ENCODE assay signal across 10 mouse cellular contexts in the genomic region with DNA sequence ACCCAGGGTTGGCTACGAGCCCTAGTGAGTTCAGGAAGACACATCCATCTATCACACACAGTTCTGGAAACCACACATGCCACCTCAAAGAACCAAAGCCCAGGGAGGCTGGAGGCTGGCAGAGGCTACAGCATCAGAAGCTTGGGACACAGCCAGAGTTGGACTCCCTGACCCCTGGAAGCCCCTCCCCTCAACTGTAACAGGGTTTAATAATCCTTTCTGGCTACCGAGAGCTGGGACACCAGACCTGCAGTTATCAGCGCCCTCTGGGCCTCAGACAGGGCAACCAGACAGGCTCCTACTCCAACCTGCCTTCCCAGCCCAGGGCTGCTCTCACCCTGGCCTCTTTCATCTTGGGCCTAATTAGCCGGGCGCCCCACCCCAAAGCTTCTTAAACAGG. TPM values are rescaled to one million over a fixed set of nuclear protein-coding genes. Genes with fewer than 3 reads are reported as not detected.
DNase-seq lines count a peak whose midpoint lies in the region; ATAC-seq and TF ChIP-seq lines count a peak whose summit lies in the region.
"Had no signal": no experiment of that assay in that cellular context is flagged by ENCODE, and none has a peak within 500 bp of the region (broad histone marks: within the 10 kb centered on the region; RNA-seq: fewer than 3 reads in every experiment).

No protein-coding gene starts in this region.

- peaks cover 37% of the 10 kb centered on the region for H3K4me1 ChIP-seq in thymus, adult 2 months (replicated peaks; ENCODE audit: control insufficient read depth, insufficient read depth, low read length)
- H3K4me1 ChIP-seq in stomach, embryonic 16.5 days (ENCODE audit: control insufficient read depth, insufficient read depth, low read length) = peaks cover 15% of the 10 kb centered on the region; the same call in 1 of the 2 replicates

- H3K9ac ChIP-seq in stomach, embryonic 16.5 days (ENCODE audit: low read length) = peak overlapping the region; percentile 83

- DNase-seq in cerebellum, adult 9-10 months = peak; percentile 44
- no peak for DNase-seq in cerebellum, postnatal 4 days (ENCODE audit: low spot score in 2 of 2)
- DNase-seq in thymus, postnatal 0 days (ENCODE audit: low spot score) = peak; percentile 4
- no peak for DNase-seq in thymus, adult 2 months
- peak; percentile 75 to 86 for DNase-seq in kidney, postnatal 25 days
- no peak for DNase-seq in embryo, embryonic 9.5 days (ENCODE audit: extremely low spot score)
- DNase-seq in gastrocnemius, postnatal 14 days = no peak
- DNase-seq: adrenal gland, postnatal 14 days had no signal

- no peak for TF ChIP-seq POLR2A in thymus, adult 2 months (IDR thresholded peaks at IDR 0.05; ENCODE audit: control insufficient read depth, extremely low read depth, insufficient read depth, low read length, poor library complexity)

- no peaks in the 10 kb centered on the region; the same call in 1 of the 2 replicates for H3K36me3 ChIP-seq in thymus, adult 2 months (ENCODE audit: control insufficient read depth, insufficient read depth, low read length)
- 0 out of 2 replicates have a peak, but pooled peaks cover 5% of the 10 kb centered on the region for H3K36me3 ChIP-seq in stomach, embryonic 16.5 days (ENCODE audit: control insufficient read depth, insufficient read depth, low read length)

- no peak for TF ChIP-seq CTCF in thymus, adult 2 months (IDR thresholded peaks at IDR 0.05; ENCODE audit: borderline replicate concordance, control insufficient read depth, extremely low read depth, insufficient read depth, low read length, poor library complexity)

- 49% methylated on average over 5 of the region's 5 CpGs for WGBS in thymus, adult 2 months
- 65% methylated on average over 5 of the region's 5 CpGs for WGBS in stomach, embryonic 16.5 days

- no peaks in the 10 kb centered on the region; the same call in 1 of the 2 replicates for H3K27me3 ChIP-seq in thymus, adult 2 months (ENCODE audit: control insufficient read depth, insufficient read depth, low read length)
- peaks cover 3% of the 10 kb centered on the region; the same call in 1 of the 2 replicates for H3K27me3 ChIP-seq in stomach, embryonic 16.5 days (ENCODE audit: control insufficient read depth, insufficient read depth, low read length)

- no peak overlapping the region for H3K27ac ChIP-seq in thymus, adult 2 months (ENCODE audit: control insufficient read depth, insufficient read depth, low read length)
- H3K27ac ChIP-seq in stomach, embryonic 16.5 days (ENCODE audit: low read length) = peak overlapping the region; percentile 96
- H3K27ac ChIP-seq: liver, embryonic 14.5 days had no signal

- intact Hi-C loops in gastrocnemius, postnatal 14 days (cut with DNase I; ENCODE audit: low total_unique reads) = no loop called here

- H3K4me3 ChIP-seq in thymus, adult 2 months (ENCODE audit: control insufficient read depth, insufficient read depth, low read length) = no peak overlapping the region
- H3K4me3 ChIP-seq in stomach, embryonic 16.5 days (replicated peaks; ENCODE audit: low read length) = no peak overlapping the region

- H3K9me3 ChIP-seq in stomach, embryonic 16.5 days (replicated peaks; ENCODE audit: control insufficient read depth, low read length) = no peaks in the 10 kb centered on the region

- 0 out of 2 replicates have a peak overlapping the region, but pooled peaks have one; percentile 97 for H3K4me2 ChIP-seq in stomach, embryonic 16.5 days (ENCODE audit: low read depth, low read length)

- ATAC-seq in stomach, embryonic 16.5 days (ENCODE audit: insufficient read depth, low FRiP score) = no peak

RNA-seq across cellular contexts. Expression of gene Ap5b1, which starts 1.5 kb away (rescaled TPM):
- polyA plus RNA-seq in thymus, postnatal 0 days (2015; fragmentation: Nextera tagmentation; extraction: Ambion mirVana) = 8.9 and 9.8 TPM in 2 replicates
- 35.0 and 38.9 TPM in 2 replicates for polyA plus RNA-seq in thymus, adult 2 months (2012; rRNA removed)
- 7.4 and 7.8 TPM in 2 replicates for polyA plus RNA-seq in stomach, embryonic 16.5 days (2015; fragmentation: Nextera tagmentation; extraction: Ambion mirVana)
- total RNA-seq in gastrocnemius, postnatal 14 days (2021) = 1 to 10 TPM; 1.8 to 2.4 TPM

RNA-seq across cellular contexts. Expression of gene Ovol1, which starts 5.9 kb away (rescaled TPM):
- 1.9 TPM in 2 replicates for polyA plus RNA-seq in thymus, postnatal 0 days (2015; fragmentation: Nextera tagmentation; extraction: Ambion mirVana)
- polyA plus RNA-seq in thymus, adult 2 months (2012; rRNA removed) = 1.4 and 1.9 TPM in 2 replicates
- 21.5 and 29.5 TPM in 2 replicates for polyA plus RNA-seq in stomach, embryonic 16.5 days (2015; fragmentation: Nextera tagmentation; extraction: Ambion mirVana)
- not detected for total RNA-seq in gastrocnemius, postnatal 14 days (2021)
- total RNA-seq: adrenal gland, postnatal 14 days had no signal

RNA-seq across cellular contexts. Expression of gene Rnaseh2c, which starts 35.4 kb away (rescaled TPM):
- polyA plus RNA-seq in thymus, postnatal 0 days (2015; fragmentation: Nextera tagmentation; extraction: Ambion mirVana) = 127 and 157 TPM in 2 replicates
- 87.0 and 96.5 TPM in 2 replicates for polyA plus RNA-seq in thymus, adult 2 months (2012; rRNA removed)
- 109 and 125 TPM in 2 replicates for polyA plus RNA-seq in stomach, embryonic 16.5 days (2015; fragmentation: Nextera tagmentation; extraction: Ambion mirVana)
- total RNA-seq in gastrocnemius, postnatal 14 days (2021) = 10 to 100 TPM; 39.1 to 46.1 TPM

RNA-seq across cellular contexts. Expression of gene Kat5, which starts 43.7 kb away (rescaled TPM):
- 65.3 and 73.8 TPM in 2 replicates for polyA plus RNA-seq in thymus, postnatal 0 days (2015; fragmentation: Nextera tagmentation; extraction: Ambion mirVana)
- polyA plus RNA-seq in thymus, adult 2 months (2012; rRNA removed) = 90.0 and 106 TPM in 2 replicates
- 43.3 and 45.2 TPM in 2 replicates for polyA plus RNA-seq in stomach, embryonic 16.5 days (2015; fragmentation: Nextera tagmentation; extraction: Ambion mirVana)
- total RNA-seq in gastrocnemius, postnatal 14 days (2021) = 10 to 100 TPM; 22.0 to 25.9 TPM

RNA-seq across cellular contexts. Expression of gene Snx32, which starts 56.0 kb away (rescaled TPM):
- polyA plus RNA-seq in thymus, postnatal 0 days (2015; fragmentation: Nextera tagmentation; extraction: Ambion mirVana) = 9.9 and 10.8 TPM in 2 replicates
- polyA plus RNA-seq in thymus, adult 2 months (2012; rRNA removed) = 20.0 and 22.6 TPM in 2 replicates
- polyA plus RNA-seq in stomach, embryonic 16.5 days (2015; fragmentation: Nextera tagmentation; extraction: Ambion mirVana) = 9.5 and 10.8 TPM in 2 replicates
- total RNA-seq in gastrocnemius, postnatal 14 days (2021) = 1 to 10 TPM; 5.7 to 6.5 TPM

Comparison
In these comparisons a context has a peak if more than half of its experiments do, and no peak if none do; other contexts are left out.
1. DNase-seq: peak in cerebellum, adult 9-10 months (single experiment), thymus, postnatal 0 days (single experiment) and kidney, postnatal 25 days (2 of 2); none in cerebellum, postnatal 4 days (0 of 2), thymus, adult 2 months (single experiment), embryo, embryonic 9.5 days (single experiment) and gastrocnemius, postnatal 14 days (single experiment).